Mouse (Mus musculus) hindbrain, embryonic 10.5 days (tissue): Measurements from ENCODE around the gene Slc2a1. TPM values are rescaled to one million over a fixed set of nuclear protein-coding genes. Genes with fewer than 3 reads are reported as not detected.

ENCODE experiments used
- DNase-seq: peaks from one replicate; pipeline ENCODE4 v3.0.0-alpha.2; 2017; ENCODE audit warnings: low spot score
- H3K27ac ChIP-seq: fragments of 300-500 bp; sonication (generic); 2 replicates; pipeline ENCODE4 v1.5.1; 2016; ENCODE audit warnings: mild to moderate bottlenecking, moderate library complexity
- H3K27me3 ChIP-seq: fragments of 300-500 bp; sonication (generic); 2 replicates; pipeline ENCODE4 v1.6.1; 2016; ENCODE audit warnings: mild to moderate bottlenecking; ENCODE audit not compliant: poor library complexity, insufficient read depth, severe bottlenecking
- H3K36me3 ChIP-seq: fragments of 300-500 bp; sonication (generic); 2 replicates; pipeline ENCODE4 v1.6.1; 2016; ENCODE audit warnings: mild to moderate bottlenecking, moderate library complexity
- H3K4me1 ChIP-seq: fragments of 300-500 bp; sonication (generic); replicated peaks from 2 replicates; pipeline ENCODE4 v1.6.1; 2016; ENCODE audit warnings: mild to moderate bottlenecking
- H3K4me3 ChIP-seq: fragments of 300-500 bp; sonication (generic); 2 replicates; pipeline ENCODE4 v1.5.1; 2016; ENCODE audit warnings: mild to moderate bottlenecking, moderate library complexity
- H3K9me3 ChIP-seq: fragments of 300-500 bp; sonication (generic); 2 replicates; pipeline ENCODE4 v1.6.1; 2016; ENCODE audit warnings: mild to moderate bottlenecking, moderate library complexity
- WGBS: fragments of 180-500 bp; shearing (Covaris S2); methylation state at CpG from one replicate; pipeline ENCODE4 v1.1.7; 2016; 5-methylcytosine and 5-hydroxymethylcytosine counted together
- polyA plus RNA-seq: library from polyadenylated mRNA; unstranded; fragments of >200 nt; fragmentation: Nextera tagmentation; extraction: Ambion mirVana; gene quantifications from 2 replicates; pipeline ENCODE4 v1.2.1, GENCODE M21; 2016

The Slc2a1 gene
- polyA plus RNA-seq = 153 and 228 TPM in 2 replicates

DNA sequence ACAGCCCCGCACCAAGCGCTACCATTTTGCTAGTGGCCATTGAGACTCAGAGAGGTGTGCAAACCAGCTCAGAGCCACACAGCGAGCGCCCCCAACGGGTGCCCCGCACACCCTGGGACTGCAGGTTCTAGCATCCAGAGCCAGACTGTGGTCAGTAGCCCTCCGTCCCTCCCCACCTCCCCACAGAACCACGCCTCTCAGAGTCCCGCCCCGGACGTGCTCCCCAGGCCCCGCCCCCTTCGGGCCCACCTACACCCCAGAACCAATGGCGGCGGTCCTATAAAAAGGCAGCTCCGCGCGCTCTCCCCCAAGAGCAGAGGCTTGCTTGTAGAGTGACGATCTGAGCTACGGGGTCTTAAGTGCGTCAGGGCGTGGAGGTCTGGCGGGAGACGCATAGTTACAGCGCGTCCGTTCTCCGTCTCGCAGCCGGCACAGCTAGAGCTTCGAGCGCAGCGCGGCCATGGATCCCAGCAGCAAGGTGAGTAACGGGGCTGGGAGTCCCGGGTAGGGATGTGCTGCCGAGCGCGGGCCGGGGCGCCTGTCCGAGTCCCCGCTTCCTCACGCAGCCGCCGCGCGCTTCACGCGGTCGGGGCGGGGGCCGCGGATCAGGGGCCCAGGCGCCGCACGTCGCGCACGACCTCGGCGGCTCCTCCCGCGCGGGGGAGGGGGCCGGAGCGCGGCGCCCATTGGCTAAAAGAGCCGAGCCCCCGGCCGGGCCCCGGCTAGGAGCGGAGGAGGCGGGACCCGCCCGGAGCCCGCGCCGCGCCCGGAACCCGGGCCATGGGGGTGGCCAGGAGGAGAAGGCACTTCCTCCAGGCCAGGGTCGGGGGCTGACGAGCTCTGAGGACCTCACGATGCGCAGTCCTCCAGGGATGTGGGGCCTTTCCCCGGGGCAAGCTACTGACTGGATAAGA is at the start of gene Slc2a1:
Slc2a1 (plus strand) TSS at position 217 of the 914 bp plus-strand sequence.
- H3K9me3 ChIP-seq = no peaks in the 10 kb centered on the region
- peak within 1 kb of the TSS; percentile 99 for H3K27ac ChIP-seq
- under 1% methylated on average over 88 of the region's 88 CpGs for WGBS
- H3K36me3 ChIP-seq = peaks cover 29% of the 10 kb centered on the region
- peak within 1 kb of the TSS; percentile 91 for H3K4me3 ChIP-seq
- DNase-seq = peak; percentile 99
- peaks cover 82% of the 10 kb centered on the region for H3K4me1 ChIP-seq
- H3K27me3 ChIP-seq = 0 out of 2 replicates have a peak, but pooled peaks cover 5% of the 10 kb centered on the region

GRCm38 (mm10) chr4:119066791-119067190 is 41.7 kb upstream of the Slc2a1 start:
- H3K9me3 ChIP-seq = no peaks in the 10 kb centered on the region
- H3K4me1 ChIP-seq = peaks cover 31% of the 10 kb centered on the region
- WGBS = 92% methylated on average over 3 of the region's 3 CpGs
- H3K4me3 ChIP-seq = no peak overlapping the region
- H3K27ac ChIP-seq = no peak overlapping the region
- peaks cover 6% of the 10 kb centered on the region; the same call in 1 of the 2 replicates for H3K27me3 ChIP-seq
- H3K36me3 ChIP-seq = no peaks in the 10 kb centered on the region
- no peak for DNase-seq

GRCm38 (mm10) chr4:119067204-119067603 is 41.3 kb upstream of the Slc2a1 start:
- H3K4me1 ChIP-seq = peaks cover 35% of the 10 kb centered on the region
- no peak overlapping the region for H3K27ac ChIP-seq
- no peaks in the 10 kb centered on the region for H3K9me3 ChIP-seq
- WGBS = 85% methylated on average over 2 of the region's 2 CpGs
- DNase-seq = no peak
- H3K4me3 ChIP-seq = no peak overlapping the region
- no peaks in the 10 kb centered on the region for H3K36me3 ChIP-seq
- H3K27me3 ChIP-seq = peaks cover 8% of the 10 kb centered on the region; the same call in 1 of the 2 replicates

DNA sequence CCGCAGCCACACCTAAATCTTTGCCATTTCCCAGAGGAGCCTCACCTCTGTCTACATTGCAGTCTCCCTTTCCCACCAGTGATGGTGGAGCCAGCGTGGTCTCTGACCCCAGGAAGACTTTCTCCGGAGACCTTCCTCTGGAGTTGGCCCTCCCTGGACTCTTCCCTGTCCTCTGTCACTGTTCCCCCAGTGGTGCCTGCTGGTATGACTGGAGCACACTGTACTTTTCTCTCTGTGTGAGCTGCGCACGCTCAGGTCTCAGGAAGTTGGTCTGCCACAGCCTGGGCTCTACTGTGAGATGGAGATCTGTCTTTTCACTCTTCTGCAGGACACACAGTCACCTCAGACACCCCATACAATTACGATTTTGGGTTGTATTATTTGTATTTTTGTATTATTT is 39.6 kb upstream of the Slc2a1 start:
- Histone ChIP-seq H3K27me3 (peaks cover 13% of the 10 kb centered on the region), H3K9me3 (no peaks in the 10 kb centered on the region), H3K36me3 (no peaks in the 10 kb centered on the region), H3K4me1 (peaks cover 52% of the 10 kb centered on the region), H3K4me3 (no peak overlapping the region), H3K27ac (peak overlapping the region; percentile 71)
- DNase-seq = peak; percentile 45
- 71% methylated on average over 6 of the region's 6 CpGs for WGBS

GRCm38 (mm10) chr4:119070181-119070580 is 38.3 kb upstream of the Slc2a1 start:
- Histone ChIP-seq H3K4me3 (peak overlapping the region; percentile 9; the same call in 1 of the 2 replicates), H3K4me1 (peaks cover 65% of the 10 kb centered on the region)
- 50% methylated on average over 1 of the region's 1 CpGs for WGBS

GRCm38 (mm10) chr4:119070959-119071647 is 37.4 kb upstream of the Slc2a1 start:
- peak overlapping the region; percentile 94 for H3K27ac ChIP-seq
- H3K4me1 ChIP-seq = peaks cover 74% of the 10 kb centered on the region
- peak overlapping the region; percentile 47 for H3K4me3 ChIP-seq
- no peaks in the 10 kb centered on the region for H3K36me3 ChIP-seq
- H3K9me3 ChIP-seq = no peaks in the 10 kb centered on the region
- H3K27me3 ChIP-seq = peaks cover 13% of the 10 kb centered on the region
- DNase-seq = peak; percentile 57
- 14% methylated on average over 16 of the region's 16 CpGs for WGBS

More at GRCm38 (mm10) chr4:119070181-119070580, 38.3 kb upstream of the Slc2a1 start:
- no peak for DNase-seq
- H3K27ac ChIP-seq = peak overlapping the region; percentile 94
- H3K27me3 ChIP-seq = peaks cover 13% of the 10 kb centered on the region
- no peaks in the 10 kb centered on the region for H3K36me3 ChIP-seq
- H3K9me3 ChIP-seq = no peaks in the 10 kb centered on the region

DNA sequence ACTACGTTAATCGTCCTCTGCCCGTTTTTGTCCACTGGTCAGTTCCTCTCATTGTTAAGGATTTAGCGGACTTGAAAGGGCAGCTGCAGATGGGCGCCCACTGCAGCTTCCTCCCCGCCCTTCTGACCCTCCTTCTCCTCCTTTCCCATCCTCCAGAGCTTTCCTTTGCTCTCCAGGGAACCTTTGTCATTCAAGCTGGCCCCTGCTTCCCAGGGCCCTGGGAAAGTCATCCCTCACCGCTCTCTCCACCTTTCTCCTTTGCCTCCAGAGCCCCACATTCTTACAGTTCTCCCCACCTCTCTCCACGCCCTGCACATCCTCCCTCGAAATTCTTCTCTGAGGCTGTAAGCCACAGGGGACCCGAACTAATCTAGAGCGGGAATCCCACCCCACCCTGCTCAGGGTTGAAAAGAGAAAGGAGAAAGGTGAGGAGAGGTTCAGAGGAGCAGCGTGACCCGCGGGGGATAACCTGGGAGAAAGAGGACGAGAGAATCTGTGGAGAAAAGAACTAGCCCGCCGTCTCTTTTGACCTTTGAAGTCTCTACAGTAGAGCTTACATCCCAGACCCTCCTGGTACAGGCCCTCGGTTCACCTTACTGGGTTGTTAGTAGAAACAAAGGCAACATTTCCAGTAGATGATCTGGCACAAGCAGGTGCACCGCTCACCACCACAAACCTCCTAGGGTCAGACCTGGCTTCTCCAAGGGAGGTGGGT is 36.7 kb upstream of the Slc2a1 start:
- peak overlapping the region; percentile 47 for H3K4me3 ChIP-seq
- peak overlapping the region; percentile 94 for H3K27ac ChIP-seq
- H3K27me3 ChIP-seq = peaks cover 13% of the 10 kb centered on the region
- 2% methylated on average over 19 of the region's 19 CpGs for WGBS
- H3K36me3 ChIP-seq = no peaks in the 10 kb centered on the region
- no peaks in the 10 kb centered on the region for H3K9me3 ChIP-seq
- peaks cover 80% of the 10 kb centered on the region for H3K4me1 ChIP-seq
- peak; percentile 61 for DNase-seq

DNA sequence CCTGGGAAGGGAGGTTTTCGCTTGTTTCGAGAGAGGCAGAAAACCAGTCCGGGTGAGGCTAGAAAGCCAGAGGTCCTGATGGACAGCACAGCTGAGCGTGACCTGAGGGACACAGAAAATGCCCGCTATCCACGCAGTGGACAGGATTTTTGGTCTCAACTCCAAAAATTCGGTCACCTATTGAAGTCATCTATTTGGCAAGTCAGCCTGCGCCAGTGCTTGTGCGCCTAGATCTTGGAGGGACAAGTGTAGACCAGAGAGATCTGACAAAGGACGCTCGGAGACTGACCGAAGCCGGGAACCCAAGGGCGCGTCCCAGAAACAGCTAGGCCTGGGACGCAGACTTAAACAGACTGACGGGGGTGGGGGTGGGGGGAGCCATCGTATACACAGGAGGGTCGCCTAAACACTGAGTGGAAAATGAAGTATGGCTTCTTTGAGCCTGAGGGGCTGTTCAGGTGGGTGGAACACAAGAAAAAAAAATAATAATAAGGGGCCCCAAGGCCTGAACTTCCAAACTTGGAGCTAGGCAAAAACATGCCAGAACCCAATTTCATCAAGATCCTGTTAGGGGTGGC is 36.1 kb upstream of the Slc2a1 start:
- 7% methylated on average over 19 of the region's 19 CpGs for WGBS
- H3K4me3 ChIP-seq = peak overlapping the region; percentile 47
- DNase-seq = no peak
- peaks cover 13% of the 10 kb centered on the region for H3K27me3 ChIP-seq
- H3K9me3 ChIP-seq = no peaks in the 10 kb centered on the region
- no peaks in the 10 kb centered on the region for H3K36me3 ChIP-seq
- peak overlapping the region; percentile 94 for H3K27ac ChIP-seq
- peaks cover 87% of the 10 kb centered on the region for H3K4me1 ChIP-seq

DNA sequence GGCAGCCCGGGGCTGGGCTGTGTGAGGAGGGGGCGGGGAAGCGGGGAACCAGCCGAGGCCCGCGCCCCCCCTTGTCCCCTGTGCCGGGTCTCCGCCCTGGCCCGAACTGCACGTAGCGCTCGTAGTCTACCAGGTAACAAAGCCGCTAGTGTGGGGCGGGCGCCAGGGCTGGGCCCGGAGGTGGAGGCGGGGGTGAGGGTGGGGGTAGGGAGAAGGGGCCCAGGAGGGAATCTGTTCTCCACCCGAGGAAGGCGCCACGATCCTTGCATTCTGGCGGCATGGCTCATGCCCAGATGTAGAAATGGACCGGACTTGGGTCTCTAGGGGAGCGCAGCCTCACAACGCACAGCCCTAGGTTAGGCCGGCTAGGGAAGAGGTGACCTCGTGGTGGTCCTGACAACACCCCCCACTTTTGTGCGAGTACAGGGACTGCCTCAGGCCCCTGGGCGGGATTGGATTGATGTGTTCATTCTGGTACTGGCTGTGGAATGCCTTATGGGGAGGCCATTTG is 35.5 kb upstream of the Slc2a1 start:
- Histone ChIP-seq H3K9me3 (no peaks in the 10 kb centered on the region), H3K36me3 (no peaks in the 10 kb centered on the region), H3K4me1 (peaks cover 88% of the 10 kb centered on the region), H3K27me3 (peaks cover 13% of the 10 kb centered on the region), H3K4me3 (peak overlapping the region; percentile 47), H3K27ac (peak overlapping the region; percentile 94)
- peak; percentile 70 for DNase-seq
- WGBS = 2% methylated on average over 28 of the region's 28 CpGs

DNA sequence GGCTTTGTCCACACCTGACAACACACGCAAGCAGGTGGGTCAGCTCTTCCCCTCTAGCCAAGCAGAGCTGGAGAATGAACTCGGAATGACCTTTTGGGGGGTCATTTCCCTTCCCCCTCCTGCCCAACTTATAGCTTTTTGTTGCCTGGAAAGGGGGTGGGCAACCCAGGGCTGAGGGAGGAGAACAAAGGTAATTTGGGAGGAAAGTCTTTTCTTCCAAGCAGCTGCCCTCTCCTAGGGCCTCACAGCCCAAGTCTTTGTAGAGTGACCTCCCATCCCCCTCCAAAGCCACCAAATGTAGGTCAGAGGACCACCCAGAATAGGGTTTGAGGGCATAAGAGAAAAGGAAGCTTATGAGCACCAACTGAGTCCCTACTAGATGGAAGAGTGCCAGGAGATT is 34.9 kb upstream of the Slc2a1 start:
- no peaks in the 10 kb centered on the region for H3K9me3 ChIP-seq
- 18% methylated on average over 2 of the region's 2 CpGs for WGBS
- H3K36me3 ChIP-seq = no peaks in the 10 kb centered on the region
- peak; percentile 62 for DNase-seq
- peak overlapping the region; percentile 94 for H3K27ac ChIP-seq
- H3K4me3 ChIP-seq = no peak overlapping the region; the same call in 1 of the 2 replicates
- H3K4me1 ChIP-seq = peaks cover 87% of the 10 kb centered on the region
- peaks cover 13% of the 10 kb centered on the region for H3K27me3 ChIP-seq

DNA sequence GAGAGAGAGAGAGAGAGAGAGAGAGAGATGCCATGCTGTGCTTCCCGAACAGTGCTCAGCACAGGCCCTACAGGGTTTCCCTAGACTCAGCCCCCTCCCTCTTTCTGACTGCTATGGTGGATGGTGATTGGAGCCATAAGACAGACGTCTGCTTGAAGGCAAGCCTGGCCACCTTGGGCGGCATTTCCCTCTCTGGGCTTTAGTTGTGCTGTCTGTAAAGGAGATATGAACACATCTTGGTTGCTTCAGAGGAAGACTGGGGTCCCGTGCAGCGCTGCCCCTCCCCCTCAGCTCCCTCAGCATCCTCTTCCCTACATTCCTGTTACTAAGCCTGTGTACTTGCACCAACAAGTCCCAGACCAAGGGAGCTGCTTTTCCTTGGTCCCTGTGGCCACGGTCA is 33.9 kb upstream of the Slc2a1 start:
- 24% methylated on average over 6 of the region's 6 CpGs for WGBS
- no peaks in the 10 kb centered on the region for H3K9me3 ChIP-seq
- H3K4me3 ChIP-seq = no peak overlapping the region
- peak overlapping the region; percentile 94 for H3K27ac ChIP-seq
- peaks cover 13% of the 10 kb centered on the region for H3K27me3 ChIP-seq
- DNase-seq = peak; percentile 34
- no peaks in the 10 kb centered on the region for H3K36me3 ChIP-seq
- peaks cover 79% of the 10 kb centered on the region for H3K4me1 ChIP-seq

DNA sequence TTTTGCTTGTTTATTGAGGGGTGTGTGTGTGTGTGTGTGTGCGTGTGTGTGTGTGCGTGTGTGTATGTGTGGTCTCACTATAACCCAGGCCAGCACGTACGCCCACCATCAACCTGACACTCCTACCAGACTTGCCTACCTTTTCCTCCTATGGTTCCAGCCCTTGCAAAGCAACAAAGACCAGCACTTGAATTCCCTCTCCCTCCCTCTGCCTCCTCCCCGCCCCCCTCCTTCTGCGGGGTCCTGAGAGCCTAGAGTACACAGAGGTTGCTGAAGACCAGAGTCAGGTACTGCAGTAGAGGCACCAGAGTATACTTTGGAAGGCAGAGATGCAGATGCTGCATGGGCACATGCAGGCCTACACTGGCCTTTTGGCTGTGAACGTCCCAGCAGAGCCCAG is 33.2 kb upstream of the Slc2a1 start:
- no peaks in the 10 kb centered on the region for H3K9me3 ChIP-seq
- no peak for DNase-seq
- H3K27me3 ChIP-seq = peaks cover 8% of the 10 kb centered on the region
- H3K27ac ChIP-seq = peak overlapping the region; percentile 79
- H3K4me3 ChIP-seq = no peak overlapping the region
- 43% methylated on average over 7 of the region's 7 CpGs for WGBS
- peaks cover 72% of the 10 kb centered on the region for H3K4me1 ChIP-seq
- H3K36me3 ChIP-seq = no peaks in the 10 kb centered on the region
